Mouse (Mus musculus) spleen, adult 12 weeks (tissue): ENCODE data around the gene Tcf20.
"Not testable (repeated sequence)": the region's sequence is repeated elsewhere in the genome, so short reads cannot be mapped to it uniquely, and the experiment has no call there.

Experiments used
- DNase-seq: peaks from one replicate; pipeline ENCODE4 v3.0.0; 2022; ENCODE audit warnings: low spot score

Gene Tcf20

DNA sequence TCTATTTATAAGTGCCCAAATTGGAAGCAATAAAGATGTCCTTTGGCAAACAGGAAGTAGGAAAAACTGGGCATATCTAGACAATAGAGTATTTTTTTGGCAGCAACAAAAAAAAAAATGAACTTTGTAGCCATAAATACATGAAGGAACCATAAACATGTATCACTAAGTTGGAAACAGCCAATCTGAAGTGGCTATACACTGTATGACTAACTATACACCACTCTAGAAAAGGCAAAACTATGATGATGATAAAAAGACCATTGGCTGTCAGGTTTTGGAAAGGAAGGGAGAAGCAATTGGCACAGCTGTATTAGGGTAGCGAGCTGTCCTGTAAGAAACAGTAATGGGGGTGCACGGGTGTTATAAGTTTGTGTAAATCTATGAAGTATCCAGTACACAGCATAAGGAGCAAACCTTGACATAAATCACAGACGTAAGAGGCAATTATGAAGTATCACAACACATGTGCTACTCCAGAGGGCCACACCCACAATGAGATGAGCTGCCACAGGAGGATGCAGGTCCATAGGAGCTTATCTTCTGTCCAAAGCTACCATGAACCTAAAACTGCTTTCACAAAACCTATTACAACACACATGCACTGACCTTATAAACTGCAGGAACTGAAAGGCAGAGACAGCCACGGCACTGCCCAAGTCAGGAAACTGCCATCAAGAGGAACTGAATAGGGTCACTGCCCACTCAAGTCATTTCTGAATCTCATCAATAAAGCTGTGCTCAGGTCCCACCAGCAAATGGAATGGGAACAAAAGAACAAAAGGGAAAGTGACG, 180.5 kb downstream of the Tcf20 start:
- DNase-seq: no peak

DNA sequence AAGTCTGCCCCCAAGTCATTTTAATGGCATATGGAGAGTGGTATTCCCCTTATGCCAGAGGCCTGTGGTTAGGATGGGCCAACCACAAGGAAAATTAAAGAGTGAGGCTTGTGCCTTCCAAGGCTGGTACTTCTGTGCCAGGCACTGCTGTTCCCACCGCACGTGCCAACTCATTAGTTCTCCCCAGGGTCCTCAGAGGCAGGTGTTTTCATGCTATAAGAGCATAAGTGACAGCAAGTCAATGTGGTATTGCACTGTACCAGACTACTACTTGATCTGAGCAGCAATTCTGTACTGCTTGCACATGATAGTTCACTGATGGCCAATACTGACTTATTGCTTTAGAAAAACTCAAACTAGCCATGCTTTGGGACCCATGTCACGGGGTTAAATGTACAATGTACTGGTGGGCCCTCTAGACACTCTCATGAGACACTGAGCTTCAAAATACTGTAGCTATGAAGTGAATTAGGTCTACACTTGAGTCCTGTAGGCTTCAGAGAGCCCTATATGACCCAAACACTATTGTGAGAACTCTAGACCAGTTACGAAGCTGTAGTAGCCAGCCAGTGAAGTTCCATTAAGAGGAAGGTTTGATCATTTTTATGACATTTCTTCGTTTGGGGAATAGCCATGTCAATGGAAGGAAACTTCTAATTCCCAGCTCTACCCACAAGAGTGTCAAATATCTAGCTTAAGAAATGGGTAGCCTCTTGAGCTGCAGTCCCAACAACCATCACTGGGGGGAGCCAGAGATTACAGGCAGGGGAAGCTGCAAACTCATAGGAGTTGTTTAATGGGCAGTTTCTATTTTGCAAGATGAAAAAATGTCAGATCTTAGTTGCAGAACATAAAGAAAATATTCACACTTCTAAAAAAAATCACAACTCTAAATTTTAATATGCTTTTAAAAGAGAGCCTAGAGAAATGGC, 182.7 kb downstream of the Tcf20 start:
- peak; percentile 63 for DNase-seq

DNA sequence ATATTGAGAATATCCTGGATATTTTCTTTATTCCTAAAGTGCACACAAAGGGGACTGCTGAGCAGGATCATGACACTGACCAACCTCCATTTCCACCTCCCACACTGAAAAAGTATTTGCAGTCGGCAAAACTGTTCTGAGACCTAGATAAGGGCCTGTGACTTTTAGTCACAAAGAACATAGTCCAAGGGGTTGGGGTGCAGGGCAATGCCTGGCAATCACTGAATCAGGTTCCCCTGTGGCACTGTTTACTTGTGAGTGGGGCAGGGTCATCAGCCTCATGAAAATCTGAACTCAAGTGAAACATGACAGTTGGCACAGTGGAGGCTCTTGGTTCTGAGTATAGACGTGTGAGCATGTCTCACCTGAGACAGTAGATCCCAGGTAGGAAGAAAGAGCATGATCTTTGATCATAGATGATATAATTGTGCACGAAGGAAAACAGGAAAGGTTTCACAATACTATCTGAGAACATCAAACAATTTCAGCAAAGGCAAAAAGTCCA, 191.7 kb downstream of the Tcf20 start:
- DNase-seq: no peak

DNA sequence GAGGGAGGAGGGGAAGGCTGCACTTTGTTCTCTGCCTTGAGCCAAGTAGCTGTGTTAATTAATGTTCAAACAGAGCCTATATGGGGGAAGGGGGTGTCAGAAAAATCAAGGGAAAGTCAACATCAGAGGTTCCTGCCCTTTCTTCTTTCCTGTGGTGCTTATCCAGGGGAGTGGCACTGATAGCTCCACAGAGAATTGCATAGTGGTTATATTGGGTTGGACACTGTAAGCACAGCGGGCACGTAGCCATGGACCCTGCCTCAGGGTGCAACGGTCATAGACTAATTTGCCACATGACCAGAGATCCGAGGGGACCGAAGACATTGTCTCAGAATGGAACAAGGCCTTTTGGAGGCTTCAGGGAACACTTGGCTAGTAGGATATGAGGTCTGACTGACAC, 193.4 kb downstream of the Tcf20 start, which contains the start of gene Cyp2d26:
TSS of gene Cyp2d26 (minus strand) at position 18 of the 400 bp plus-strand sequence.
- DNase-seq: no peak

DNA sequence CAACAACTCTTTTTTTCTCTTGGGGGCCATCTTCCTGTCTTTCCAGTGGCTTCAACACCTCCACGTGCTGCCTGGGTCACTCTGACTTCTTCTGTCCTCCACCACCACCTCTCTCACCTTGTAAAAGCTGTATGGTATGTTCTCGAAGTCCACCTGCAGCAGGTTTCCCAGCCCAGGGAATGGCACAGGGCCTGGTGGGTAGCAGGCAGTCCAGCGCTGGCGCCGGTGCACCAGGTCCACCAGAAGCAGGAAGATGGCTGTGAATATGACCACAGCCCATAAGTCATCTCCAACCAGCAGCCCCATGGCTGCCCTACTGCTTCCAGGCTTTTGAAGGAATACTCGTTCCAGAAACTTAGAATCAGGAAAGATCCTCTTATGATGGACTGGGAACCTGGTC, 193.8 kb downstream of the Tcf20 start:
- no peak for DNase-seq

DNA sequence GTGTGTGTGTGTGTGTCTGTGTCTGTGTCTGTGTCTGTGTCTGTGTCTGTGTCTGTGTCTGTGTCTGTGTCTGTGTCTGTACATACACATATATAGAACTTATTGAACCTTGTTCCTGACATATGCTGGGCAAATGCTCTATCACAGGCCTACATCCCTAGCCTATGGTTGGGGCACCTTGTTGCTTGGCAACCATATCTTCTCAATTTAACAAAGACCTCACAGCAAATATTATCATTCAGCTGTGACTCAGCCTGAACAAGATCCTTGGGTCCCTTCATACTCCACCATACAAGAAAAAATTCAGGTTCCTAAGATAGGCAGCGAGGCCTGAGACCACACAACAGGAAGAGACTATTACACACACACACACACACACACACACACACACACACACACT, 194.2 kb downstream of the Tcf20 start:
- no peak for DNase-seq

DNA sequence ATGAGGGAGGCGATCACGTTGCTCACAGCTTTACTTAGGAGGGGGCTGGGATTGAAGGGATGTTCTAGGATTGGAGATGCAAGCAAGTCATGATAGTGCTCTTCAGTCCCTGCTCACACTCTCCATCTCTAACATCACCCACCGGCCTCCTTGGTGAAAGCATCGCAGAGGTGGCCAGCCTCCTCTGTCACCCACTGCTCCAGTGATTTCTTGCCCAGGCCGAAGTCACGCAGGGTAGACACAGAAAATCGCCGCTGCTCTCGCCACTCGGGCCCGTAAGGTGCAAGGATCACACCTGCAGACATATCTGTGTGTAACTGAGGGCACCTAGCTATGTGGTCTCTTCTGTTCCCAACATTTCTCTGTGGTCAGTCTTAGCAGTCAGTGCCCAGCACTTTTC, 195.1 kb downstream of the Tcf20 start:
- DNase-seq: no peak

DNA sequence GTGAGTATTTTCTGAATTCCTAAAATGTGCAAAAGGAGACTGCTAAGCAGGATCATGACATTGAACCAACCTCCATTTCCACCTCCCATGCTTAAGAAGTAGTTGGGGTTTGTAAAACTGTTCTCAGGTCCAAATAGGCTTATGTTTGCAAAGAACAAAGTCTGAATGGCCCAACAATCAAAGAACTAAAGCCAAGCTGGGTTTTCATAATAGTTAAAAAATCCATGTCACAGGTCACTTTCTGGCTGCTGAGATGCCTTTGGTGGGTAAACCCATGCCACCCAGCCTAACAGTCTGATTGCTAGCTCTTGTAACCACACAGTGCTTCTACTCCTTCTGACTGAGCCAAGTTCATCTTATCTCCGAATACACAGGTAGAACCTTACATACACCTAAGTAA, 203.1 kb downstream of the Tcf20 start:
- no peak for DNase-seq

DNA sequence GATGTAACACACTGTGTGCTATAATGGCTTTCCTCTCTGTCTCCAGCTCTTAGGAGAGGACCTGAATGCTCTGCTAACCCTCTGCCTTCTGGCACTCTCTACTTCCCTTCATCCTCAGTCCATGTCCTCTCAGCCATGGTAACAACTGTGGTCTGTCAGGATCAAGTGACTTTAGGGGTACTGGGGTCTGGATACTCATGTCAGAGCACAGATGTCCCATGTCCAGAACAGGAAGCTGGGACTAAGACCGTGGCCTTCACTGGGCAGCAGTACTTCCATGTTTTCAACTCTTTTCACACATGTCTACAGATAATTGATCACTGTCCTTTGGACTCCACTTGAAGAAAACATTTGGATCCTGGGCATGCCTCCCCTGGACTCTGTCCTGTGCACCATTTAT, 203.9 kb downstream of the Tcf20 start:
- no peak for DNase-seq

DNA sequence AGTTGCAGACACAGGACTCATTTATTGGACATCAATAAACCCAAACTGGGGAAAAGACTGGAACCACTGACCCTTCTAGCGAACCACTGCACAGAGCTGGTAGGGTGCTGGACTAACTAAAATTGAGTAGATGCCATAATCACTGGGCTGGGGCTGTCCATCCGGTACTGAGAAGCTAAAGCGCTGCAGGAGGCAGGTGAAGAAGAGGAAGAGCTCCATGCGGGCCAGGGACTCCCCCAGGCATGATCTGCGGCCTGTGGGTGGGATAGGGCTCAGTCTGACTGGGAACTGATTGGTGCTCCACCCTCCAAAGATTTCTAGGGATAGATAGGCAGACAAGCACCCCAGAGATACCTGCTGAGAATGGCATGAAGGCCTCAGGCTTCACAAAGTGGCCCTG, 209.8 kb downstream of the Tcf20 start:
- not testable (repeated sequence) for DNase-seq

DNA sequence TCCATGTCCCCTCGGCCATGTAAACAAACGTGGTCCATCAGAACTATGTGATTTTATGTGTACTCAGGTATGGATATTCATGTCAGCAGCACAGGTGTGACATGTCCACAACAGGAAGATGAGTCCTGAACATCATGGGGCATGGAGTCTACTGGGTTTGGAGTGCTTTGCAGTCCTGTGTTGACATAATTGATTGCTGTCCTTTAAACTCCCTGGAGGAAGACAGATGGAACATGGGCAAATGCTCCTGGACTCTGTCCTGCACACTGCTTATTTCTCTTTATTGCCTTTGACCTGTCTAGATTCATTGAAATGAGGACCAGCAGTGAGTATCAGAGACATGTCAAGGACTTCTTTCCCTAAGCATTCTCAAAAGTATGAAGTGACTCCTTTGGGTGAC, 221.7 kb downstream of the Tcf20 start:
- DNase-seq: no peak

DNA sequence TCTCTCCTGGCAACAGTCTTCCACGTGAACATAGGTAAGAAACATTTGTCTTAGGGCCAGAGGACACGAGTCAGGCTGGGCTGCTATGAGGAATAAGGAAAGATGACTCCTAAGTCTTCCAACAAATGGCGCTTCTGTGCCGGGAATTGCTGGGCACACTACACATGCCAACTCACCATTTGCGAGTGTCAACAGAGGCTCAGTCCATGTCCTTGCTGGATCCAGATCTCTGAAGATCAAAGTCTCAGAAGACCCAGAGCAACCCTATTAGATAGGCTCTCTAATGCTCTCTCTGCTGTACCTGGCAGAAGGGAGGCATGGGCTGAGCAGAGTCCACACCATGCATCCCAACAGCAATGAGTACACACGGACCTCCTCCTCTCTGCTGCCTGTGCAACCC, 222.8 kb downstream of the Tcf20 start:
- DNase-seq: no peak

DNA sequence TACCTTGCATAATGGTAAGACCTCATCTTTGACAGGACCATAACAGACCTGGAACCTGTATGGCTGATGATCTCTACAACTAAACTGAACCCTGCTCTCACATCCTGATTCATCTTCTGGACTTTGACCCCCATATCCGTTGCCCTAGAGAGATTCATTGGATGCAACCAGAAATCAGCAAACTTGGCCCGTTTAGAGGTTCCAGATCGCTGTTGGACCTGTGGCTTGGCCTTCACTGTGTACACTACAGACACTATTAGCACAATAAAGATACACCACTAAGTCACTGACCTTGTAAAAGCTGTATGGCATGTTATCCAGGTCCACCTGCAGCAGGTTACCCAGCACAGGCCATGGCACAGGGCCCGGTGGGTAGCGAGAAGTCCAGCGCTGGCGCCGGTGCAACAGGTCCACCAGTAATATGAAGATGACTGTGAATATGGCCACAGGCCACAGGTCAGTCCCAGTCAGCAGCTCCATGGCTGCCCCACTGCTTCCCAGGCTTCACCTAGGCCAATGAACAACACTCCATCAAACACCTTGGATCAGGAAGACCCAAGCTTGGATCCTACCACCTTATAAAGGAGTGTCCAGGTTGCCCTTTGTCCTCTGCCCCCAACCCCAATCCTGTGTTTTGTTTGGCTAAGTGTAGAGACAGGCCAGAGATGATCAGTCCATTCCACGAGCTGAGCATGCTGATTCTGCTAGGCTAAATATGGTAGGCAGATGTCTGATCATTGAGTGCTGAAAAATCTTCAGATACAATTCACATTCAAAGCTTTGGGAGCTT, 223.8 kb downstream of the Tcf20 start, which contains the start of gene Cyp2d40:
TSS of gene Cyp2d40 (minus strand) at position 553 of the 790 bp plus-strand sequence.
- no peak for DNase-seq
